Mouse (Mus musculus) lung, embryonic 16.5 days (tissue): ENCODE measurements around the gene Nr1h4. TPM values are rescaled to one million over a fixed set of nuclear protein-coding genes. Genes with fewer than 3 reads are reported as not detected.

ENCODE experiments used
- ATAC-seq: fragments of 200-750 bp; cut with Nextera tagmentation; 2 replicates; pipeline ENCODE4 v1.8.0; 2017; ENCODE audit warnings: low read depth, mild to moderate bottlenecking, moderate library complexity
- H3K27ac ChIP-seq: fragments of 300-500 bp; sonication (generic); 2 replicates; pipeline ENCODE4 v1.5.1; 2014; ENCODE audit warnings: mild to moderate bottlenecking, control low read depth, low read length
- H3K27me3 ChIP-seq: fragments of 300-500 bp; sonication (generic); 2 replicates; pipeline ENCODE4 v1.6.1; 2014; ENCODE audit warnings: low read depth, low read length, mixed read lengths; ENCODE audit not compliant: control insufficient read depth, insufficient read depth
- H3K36me3 ChIP-seq: fragments of 300-500 bp; sonication (generic); 2 replicates; pipeline ENCODE4 v1.6.1; 2014; ENCODE audit warnings: low read length; ENCODE audit not compliant: control insufficient read depth, insufficient read depth
- H3K4me1 ChIP-seq: fragments of 300-500 bp; sonication (generic); replicated peaks from 2 replicates; pipeline ENCODE4 v1.6.1; 2014; ENCODE audit warnings: low read length, mixed read lengths; ENCODE audit not compliant: control insufficient read depth, insufficient read depth
- H3K4me2 ChIP-seq: fragments of 300-500 bp; sonication (generic); 2 replicates; pipeline ENCODE4 v1.6.1; 2014; ENCODE audit warnings: low read depth, low read length, control low read depth
- H3K4me3 ChIP-seq: fragments of 300-500 bp; sonication (generic); 2 replicates; pipeline ENCODE4 v1.5.1; 2014; ENCODE audit warnings: mild to moderate bottlenecking, low read length, control low read depth
- H3K9ac ChIP-seq: fragments of 300-500 bp; sonication (generic); 2 replicates; pipeline ENCODE4 v1.6.1; 2014; ENCODE audit warnings: low read length, control low read depth
- H3K9me3 ChIP-seq: fragments of 300-500 bp; sonication (generic); 2 replicates; pipeline ENCODE4 v1.6.1; 2016; ENCODE audit warnings: low read length; ENCODE audit not compliant: control insufficient read depth
- WGBS: fragments of 180-500 bp; shearing (Covaris S2); extraction: QIAGEN DNeasy Blood & Tissue Kit; methylation state at CpG from one replicate; pipeline ENCODE4 v1.1.7; 2014; 5-methylcytosine and 5-hydroxymethylcytosine counted together
- polyA plus RNA-seq: library from polyadenylated mRNA; unstranded; fragments of >200 nt; fragmentation: Nextera tagmentation; extraction: Ambion mirVana; gene quantifications from 2 replicates; pipeline ENCODE4 v1.2.1, GENCODE M21; 2015

The Nr1h4 gene
- polyA plus RNA-seq, 1 experiment from 2014 or later = 0.16 TPM

DNA sequence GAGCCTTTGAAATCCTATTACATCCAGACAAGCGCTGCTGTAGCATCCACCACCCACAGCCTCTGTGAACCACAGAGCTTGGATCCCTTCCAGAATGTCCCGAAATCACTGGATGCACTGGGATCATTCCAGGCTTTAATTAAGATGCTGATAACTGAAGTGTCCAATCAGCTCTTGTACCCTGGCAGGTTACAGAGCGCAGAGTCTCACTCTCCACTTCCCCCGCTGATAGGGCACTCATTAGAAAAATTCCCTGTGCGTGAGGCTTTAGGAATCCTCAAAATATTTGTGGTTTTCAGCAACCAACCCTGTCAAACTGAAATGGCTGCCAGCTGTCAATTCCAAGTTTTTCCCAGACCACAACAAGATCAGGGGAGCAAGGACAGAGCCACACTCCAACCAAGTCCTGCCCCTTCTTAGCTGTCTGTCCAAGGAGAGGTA lies 2.2 kb downstream of the Nr1h4 start:
- no peaks in the 10 kb centered on the region for H3K36me3 ChIP-seq
- WGBS = 25% methylated on average over 5 of the region's 5 CpGs
- no peak overlapping the region for H3K27ac ChIP-seq
- peaks cover 16% of the 10 kb centered on the region for H3K4me1 ChIP-seq
- no peaks in the 10 kb centered on the region for H3K27me3 ChIP-seq
- 0 out of 2 replicates have a peak overlapping the region, but pooled peaks have one; percentile 18 for H3K4me2 ChIP-seq
- ATAC-seq = peak; percentile 63; the same call in 1 of the 2 replicates
- no peak overlapping the region for H3K9ac ChIP-seq
- no peaks in the 10 kb centered on the region for H3K9me3 ChIP-seq
- no peak overlapping the region for H3K4me3 ChIP-seq

DNA sequence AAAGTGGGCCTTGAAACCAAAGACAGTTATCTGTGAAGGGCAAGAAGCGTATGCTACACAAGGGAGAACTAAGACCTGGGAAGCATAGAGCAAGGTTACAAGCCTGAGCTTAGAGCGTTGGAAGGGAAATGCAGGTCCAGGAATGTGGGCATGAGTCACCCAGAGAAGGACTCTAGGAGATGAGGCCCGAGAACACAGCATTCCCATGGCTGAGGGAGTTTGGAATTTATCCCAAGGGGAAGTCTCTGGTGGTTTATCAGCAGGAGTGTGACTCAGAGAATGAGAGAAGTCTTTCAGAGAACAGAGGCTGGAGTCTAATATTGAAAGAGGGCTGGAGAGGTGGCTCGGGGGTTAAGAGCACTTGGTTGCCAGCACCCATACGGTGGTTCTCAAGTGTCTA lies 6.3 kb downstream of the Nr1h4 start:
- no peak overlapping the region for H3K9ac ChIP-seq
- no peaks in the 10 kb centered on the region for H3K36me3 ChIP-seq
- no peaks in the 10 kb centered on the region for H3K9me3 ChIP-seq
- no peak overlapping the region for H3K27ac ChIP-seq
- ATAC-seq = peak; percentile 43; the same call in 1 of the 2 replicates
- no peak overlapping the region for H3K4me2 ChIP-seq
- no peaks in the 10 kb centered on the region for H3K27me3 ChIP-seq
- H3K4me3 ChIP-seq = no peak overlapping the region
- WGBS = 48% methylated on average over 5 of the region's 5 CpGs
- H3K4me1 ChIP-seq = peaks cover 8% of the 10 kb centered on the region

GRCm38 (mm10) chr10:89525823-89526222 lies 7.6 kb downstream of the Nr1h4 start:
- ATAC-seq = no peak
- Histone ChIP-seq H3K9me3 (no peaks in the 10 kb centered on the region), H3K4me2 (no peak overlapping the region), H3K36me3 (no peaks in the 10 kb centered on the region), H3K9ac (no peak overlapping the region), H3K27me3 (no peaks in the 10 kb centered on the region), H3K4me3 (no peak overlapping the region), H3K4me1 (peaks cover 6% of the 10 kb centered on the region), H3K27ac (no peak overlapping the region)
- 82% methylated on average over 2 of the region's 2 CpGs for WGBS

DNA sequence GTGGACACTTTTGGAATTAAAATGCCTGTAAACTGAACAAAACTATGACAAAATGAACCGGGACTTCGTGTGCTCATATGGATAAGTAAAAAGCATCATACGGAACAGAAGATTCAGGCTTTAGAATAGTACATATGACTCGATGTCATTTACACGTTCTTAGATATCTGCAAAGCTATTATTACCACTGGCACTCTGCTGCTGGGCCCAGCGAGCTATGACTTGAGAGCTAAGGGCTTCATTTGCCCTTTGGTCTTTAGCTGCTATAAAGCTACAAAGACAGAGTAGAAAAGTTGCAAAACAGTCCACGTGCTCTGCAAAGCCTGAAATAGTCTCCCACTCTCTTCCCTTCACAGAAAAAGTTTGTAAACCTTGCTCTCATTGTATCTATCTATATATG lies 10.9 kb downstream of the Nr1h4 start:
- H3K27ac ChIP-seq = no peak overlapping the region
- ATAC-seq = peak; percentile 77
- no peak overlapping the region for H3K9ac ChIP-seq
- H3K4me3 ChIP-seq = no peak overlapping the region
- no peak overlapping the region for H3K4me2 ChIP-seq
- H3K4me1 ChIP-seq = peaks cover 5% of the 10 kb centered on the region
- 44% methylated on average over 7 of the region's 7 CpGs for WGBS
- no peaks in the 10 kb centered on the region for H3K36me3 ChIP-seq
- H3K9me3 ChIP-seq = no peaks in the 10 kb centered on the region
- H3K27me3 ChIP-seq = no peaks in the 10 kb centered on the region

DNA sequence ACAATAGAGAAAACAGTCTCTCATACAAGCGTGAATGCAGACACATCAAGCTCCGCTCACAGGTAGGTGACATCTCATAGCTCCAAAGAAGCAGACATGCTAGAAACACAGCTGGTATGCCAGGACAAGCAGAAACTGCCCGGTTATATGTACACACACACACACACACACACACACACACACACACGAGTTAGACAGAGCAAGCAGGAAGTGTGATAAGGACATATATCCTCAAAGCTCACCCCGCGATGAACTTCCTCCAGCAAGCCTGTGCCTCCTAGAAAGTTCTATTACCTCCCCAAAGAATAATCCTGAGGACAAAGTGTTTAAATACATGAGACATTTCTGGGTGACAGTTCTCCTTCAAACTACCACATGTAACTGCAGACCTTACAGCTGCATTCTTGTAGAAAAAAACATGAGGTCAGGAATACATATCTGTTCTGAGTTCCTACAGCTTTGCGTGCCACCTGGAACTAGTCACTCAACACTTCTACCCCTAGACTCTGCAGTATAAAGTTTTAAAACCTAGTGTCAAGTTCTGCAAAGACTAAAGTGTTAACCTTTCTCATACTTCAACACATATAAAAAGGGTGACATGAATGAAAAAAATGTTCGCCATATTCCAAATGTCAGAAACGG lies 11.5 kb downstream of the Nr1h4 start:
- WGBS = 36% methylated on average over 9 of the region's 9 CpGs
- H3K9me3 ChIP-seq = no peaks in the 10 kb centered on the region
- H3K4me1 ChIP-seq = peaks cover 5% of the 10 kb centered on the region
- H3K4me2 ChIP-seq = no peak overlapping the region
- H3K4me3 ChIP-seq = no peak overlapping the region
- H3K36me3 ChIP-seq = no peaks in the 10 kb centered on the region
- peak; percentile 78 for ATAC-seq
- no peaks in the 10 kb centered on the region for H3K27me3 ChIP-seq
- no peak overlapping the region for H3K27ac ChIP-seq
- H3K9ac ChIP-seq = no peak overlapping the region

GRCm38 (mm10) chr10:89520381-89520780 lies 13.0 kb downstream of the Nr1h4 start:
- Histone ChIP-seq H3K9ac (no peak overlapping the region), H3K27ac (no peak overlapping the region), H3K9me3 (no peaks in the 10 kb centered on the region), H3K27me3 (no peaks in the 10 kb centered on the region), H3K4me2 (no peak overlapping the region), H3K4me1 (peaks cover 5% of the 10 kb centered on the region), H3K4me3 (no peak overlapping the region), H3K36me3 (no peaks in the 10 kb centered on the region)
- no peak for ATAC-seq
- 85% methylated on average over 4 of the region's 4 CpGs for WGBS

GRCm38 (mm10) chr10:89519226-89519625 lies 14.2 kb downstream of the Nr1h4 start:
- ATAC-seq = no peak
- Histone ChIP-seq H3K36me3 (no peaks in the 10 kb centered on the region), H3K4me1 (peaks cover 5% of the 10 kb centered on the region), H3K9ac (no peak overlapping the region), H3K4me3 (no peak overlapping the region), H3K27ac (no peak overlapping the region), H3K27me3 (no peaks in the 10 kb centered on the region), H3K9me3 (no peaks in the 10 kb centered on the region), H3K4me2 (no peak overlapping the region)
- 71% methylated on average over 4 of the region's 4 CpGs for WGBS

DNA sequence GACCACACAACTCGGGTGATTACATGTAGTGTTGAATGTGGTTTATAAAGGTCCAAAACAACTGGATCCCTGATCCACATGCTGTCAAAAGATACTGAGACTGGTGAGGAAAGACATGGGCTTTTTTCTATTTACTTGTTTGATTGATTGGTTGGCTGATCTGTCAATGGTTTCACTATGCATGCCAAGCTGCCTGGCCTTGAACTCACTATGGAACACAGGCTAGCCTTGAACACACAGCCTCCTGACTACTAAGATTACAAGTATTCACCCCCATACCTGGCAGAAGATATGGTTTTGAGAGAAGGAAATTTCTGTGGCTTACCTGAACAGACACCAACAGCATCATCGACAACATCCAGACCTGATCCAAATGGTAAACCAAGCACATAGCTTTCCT lies 15.0 kb downstream of the Nr1h4 start:
- H3K27ac ChIP-seq = no peak overlapping the region
- H3K36me3 ChIP-seq = no peaks in the 10 kb centered on the region
- H3K4me1 ChIP-seq = peaks cover 5% of the 10 kb centered on the region
- WGBS = 81% methylated on average over 2 of the region's 2 CpGs
- no peak overlapping the region for H3K4me2 ChIP-seq
- no peak for ATAC-seq
- H3K4me3 ChIP-seq = no peak overlapping the region
- no peaks in the 10 kb centered on the region for H3K9me3 ChIP-seq
- no peaks in the 10 kb centered on the region for H3K27me3 ChIP-seq
- H3K9ac ChIP-seq = no peak overlapping the region

DNA sequence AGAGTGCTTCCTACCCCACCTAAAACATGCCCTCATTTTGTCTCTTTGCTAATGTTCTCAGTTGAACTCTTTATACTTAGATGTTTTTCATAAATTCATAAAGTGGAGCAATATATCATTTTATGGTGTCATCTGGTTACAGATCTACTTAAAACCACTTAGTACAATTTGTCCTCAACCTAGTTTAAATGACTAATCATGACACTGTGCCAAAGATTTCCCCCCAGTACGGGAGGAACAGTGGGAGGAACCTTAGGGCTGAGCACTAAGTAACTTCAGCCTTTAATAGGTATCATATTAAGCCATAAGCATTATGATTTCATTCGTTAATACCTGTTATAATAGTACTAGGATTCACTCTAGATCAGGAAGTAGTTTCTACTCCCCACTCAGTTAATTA lies 17.6 kb downstream of the Nr1h4 start:
- Histone ChIP-seq H3K36me3 (no peaks in the 10 kb centered on the region), H3K9ac (no peak overlapping the region), H3K4me2 (no peak overlapping the region), H3K4me3 (no peak overlapping the region), H3K9me3 (no peaks in the 10 kb centered on the region), H3K4me1 (no peaks in the 10 kb centered on the region), H3K27ac (no peak overlapping the region), H3K27me3 (no peaks in the 10 kb centered on the region)
- ATAC-seq = no peak
- 58% methylated on average over 2 of the region's 2 CpGs for WGBS

DNA sequence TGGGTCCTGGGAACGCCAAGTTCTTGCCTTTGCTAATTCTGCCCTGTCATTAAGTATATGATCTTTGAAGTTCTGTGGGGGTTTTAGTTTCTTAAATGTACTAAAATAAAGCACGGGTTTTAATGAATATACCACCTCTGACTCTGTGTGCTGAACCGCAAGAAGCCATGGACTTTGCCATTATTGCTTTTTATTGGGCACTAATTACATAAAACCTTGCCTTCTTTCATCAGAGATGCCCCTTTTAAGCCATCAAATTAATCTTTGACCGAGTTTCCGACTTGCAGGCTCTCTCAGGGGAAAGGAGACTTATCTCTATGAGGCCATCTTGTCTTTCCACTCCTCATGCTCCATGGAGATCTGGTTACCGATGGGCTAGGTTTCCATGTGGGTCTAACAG lies 20.8 kb downstream of the Nr1h4 start:
- H3K27me3 ChIP-seq = no peaks in the 10 kb centered on the region
- no peak overlapping the region for H3K9ac ChIP-seq
- no peaks in the 10 kb centered on the region for H3K36me3 ChIP-seq
- 76% methylated on average over 6 of the region's 6 CpGs for WGBS
- no peak overlapping the region for H3K27ac ChIP-seq
- H3K4me1 ChIP-seq = no peaks in the 10 kb centered on the region
- H3K9me3 ChIP-seq = no peaks in the 10 kb centered on the region
- H3K4me2 ChIP-seq = no peak overlapping the region
- H3K4me3 ChIP-seq = no peak overlapping the region
- ATAC-seq = no peak
